Comparison of ENCODE assay signal across 9 mouse cellular contexts in the genomic region with DNA sequence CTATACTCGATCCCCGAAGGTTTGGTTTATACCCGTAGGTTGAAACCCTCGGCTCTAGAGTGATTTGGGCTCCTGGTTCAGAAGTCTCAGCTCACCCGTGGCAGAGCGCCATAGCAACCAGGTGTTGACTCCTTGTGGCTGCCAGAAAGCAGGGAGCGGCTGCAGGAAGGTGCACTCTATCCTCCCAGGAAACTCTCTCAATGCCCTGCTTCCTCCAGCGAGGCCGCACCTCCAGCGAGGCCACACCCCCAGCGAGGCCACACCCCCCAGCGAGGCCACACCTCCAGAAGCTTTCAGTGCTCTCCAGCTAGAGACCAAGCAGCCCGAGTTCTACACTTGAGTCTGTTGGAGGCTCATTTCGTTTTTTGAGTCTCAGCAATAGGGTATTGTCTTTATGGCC. TPM values are rescaled to one million over a fixed set of nuclear protein-coding genes. Genes with fewer than 3 reads are reported as not detected.
A peak's percentile ranks its signal among the peaks of the same experiment; 100 is the strongest.
DNase-seq lines count a peak whose midpoint lies in the region; ATAC-seq and TF ChIP-seq lines count a peak whose summit lies in the region.
"Had no signal": no experiment of that assay in that cellular context is flagged by ENCODE, and none has a peak within 500 bp of the region (broad histone marks: within the 10 kb centered on the region; RNA-seq: fewer than 3 reads in every experiment).

No protein-coding gene starts in this region.

- no peak for TF ChIP-seq CTCF in gastrocnemius, adult 2 months (IDR thresholded peaks at IDR 0.05)

- ATAC-seq in CD4-positive, CD25-positive, alpha-beta regulatory T cell, adult 4 months, result peak; percentile 64
- ATAC-seq in megakaryocyte progenitor cell, adult 5-6 weeks (replicated peaks; ENCODE audit: poor library complexity), result peak; percentile 78

- H3K4me3 ChIP-seq in gastrocnemius, adult 2 months, result no peak overlapping the region
- H3K4me3 ChIP-seq: myocyte had no signal

- H3K27ac ChIP-seq in gastrocnemius, adult 2 months, result peak overlapping the region; percentile 46; the same call in 1 of the 2 replicates

- intact Hi-C loops in gastrocnemius, adult 2 months (cut with DNase I), result no loop called here

- DNase-seq in T-cell, adult 2 months (ENCODE audit: low spot score), result peak; percentile 75
- DNase-seq in gastrocnemius, adult 2 months, result peak; percentile 83
- DNase-seq in kidney, postnatal 10 days, result peak; percentile 86
- peak; percentile 78 for DNase-seq in testis, postnatal 14 days (ENCODE audit: low spot score)
- DNase-seq in layer of hippocampus, adult 8-10 months (ENCODE audit: low spot score in 2 of 2), result no peak
- DNase-seq in frontal cortex, postnatal 36 days (ENCODE audit: low spot score in 2 of 2), result no peak

RNA-seq across cellular contexts. Expression of gene Casp7, which starts 3.3 kb away (rescaled TPM):
- polyA plus RNA-seq in CD4-positive, CD25-positive, alpha-beta regulatory T cell, adult 4 months (2017; shearing (Covaris generic)), result 10 to 100 TPM; 32.7 to 45.4 TPM
- total RNA-seq in gastrocnemius, adult 2 months (2021), result 1 to 10 TPM; 2.4 to 4.9 TPM
- total RNA-seq in megakaryocyte progenitor cell, adult 5-6 weeks (2015), result 65.7 and 71.0 TPM in 2 replicates
- total RNA-seq in megakaryocyte progenitor cell, adult 5-6 weeks (2017), result 48.4 and 53.7 TPM in 2 replicates
- 1 to 10 TPM; 2.0 to 5.0 (median 3.6) TPM for total RNA-seq in layer of hippocampus, adult 8-10 months (2022)

RNA-seq across cellular contexts. Expression of gene Nrap, which starts 10.4 kb away (rescaled TPM):
- polyA plus RNA-seq in CD4-positive, CD25-positive, alpha-beta regulatory T cell, adult 4 months (2017; shearing (Covaris generic)), result under 1 TPM in 1 of 2 experiments, not detected in 1; 0.15 TPM
- total RNA-seq in gastrocnemius, adult 2 months (2021), result 100 to 1,000 TPM; 675 to 914 TPM
- 0.39 TPM in 1 of 2 replicates, not detected in the other for total RNA-seq in megakaryocyte progenitor cell, adult 5-6 weeks (2015)
- total RNA-seq in megakaryocyte progenitor cell, adult 5-6 weeks (2017), result 0.46 and 1.6 TPM in 2 replicates
- under 1 TPM; 0.12 to 0.25 (median 0.23) TPM for total RNA-seq in layer of hippocampus, adult 8-10 months (2022)

Comparison
In these comparisons a context has a peak if more than half of its experiments do, and no peak if none do; other contexts are left out.
1. DNase-seq: peak in T-cell, adult 2 months (single experiment), gastrocnemius, adult 2 months (single experiment), kidney, postnatal 10 days (single experiment) and testis, postnatal 14 days (single experiment); none in layer of hippocampus, adult 8-10 months (0 of 2) and frontal cortex, postnatal 36 days (0 of 2).
2. RNA of gene Casp7, which starts 3.3 kb away (total RNA-seq): 48.4 to 71.0 TPM in megakaryocyte progenitor cell, adult 5-6 weeks; 2.4 to 4.9 TPM in gastrocnemius, adult 2 months and 2.0 to 5.0 TPM in layer of hippocampus, adult 8-10 months; every median in the first group is over 4 times any median in the second.
3. RNA of gene Nrap, which starts 10.4 kb away (total RNA-seq): 675 to 914 TPM in gastrocnemius, adult 2 months; 0.39 to 1.6 TPM in megakaryocyte progenitor cell, adult 5-6 weeks and 0.12 to 0.25 TPM in layer of hippocampus, adult 8-10 months; every median in the first group is over 100 times any median in the second.